Mouse (Mus musculus) limb, embryonic 11.5 days (tissue): Measurements from ENCODE around the gene Asic2. TPM values are rescaled to one million over a fixed set of nuclear protein-coding genes. Genes with fewer than 3 reads are reported as not detected.

Source experiments
- ATAC-seq: fragments of 200-750 bp; cut with Nextera tagmentation; 2 replicates; pipeline ENCODE4 v1.8.0; 2017; ENCODE audit warnings: low read depth; ENCODE audit not compliant: insufficient number of reproducible peaks, low FRiP score, low TSS enrichment
- DNase-seq: peaks from one replicate; pipeline ENCODE4 v3.0.0-alpha.2; 2015; ENCODE audit warnings: low spot score
- H3K27ac ChIP-seq: fragments of 300-500 bp; sonication (generic); replicated peaks from 2 replicates; pipeline ENCODE4 v1.5.1; 2014; ENCODE audit warnings: low read depth, mild to moderate bottlenecking, low read length
- H3K27me3 ChIP-seq: fragments of 300-500 bp; sonication (generic); 2 replicates; pipeline ENCODE4 v1.6.1; 2014; ENCODE audit warnings: mild to moderate bottlenecking, low read length, mixed read lengths; ENCODE audit not compliant: control insufficient read depth, insufficient read depth
- H3K36me3 ChIP-seq: fragments of 300-500 bp; sonication (generic); 2 replicates; pipeline ENCODE4 v1.6.1; 2014; ENCODE audit warnings: mild to moderate bottlenecking, low read length, moderate library complexity, mixed read lengths; ENCODE audit not compliant: control insufficient read depth, insufficient read depth
- H3K4me1 ChIP-seq: fragments of 300-500 bp; sonication (generic); 2 replicates; pipeline ENCODE4 v1.6.1; 2014; ENCODE audit warnings: low read length, mixed read lengths; ENCODE audit not compliant: control insufficient read depth, insufficient read depth
- H3K4me2 ChIP-seq: fragments of 300-500 bp; sonication (generic); 2 replicates; pipeline ENCODE4 v1.6.1; 2014; ENCODE audit warnings: low read depth, mild to moderate bottlenecking, moderate library complexity; ENCODE audit not compliant: severe bottlenecking
- H3K4me3 ChIP-seq: fragments of 300-500 bp; sonication (generic); 2 replicates; pipeline ENCODE4 v1.5.1; 2014; ENCODE audit warnings: low read depth, low read length
- H3K9ac ChIP-seq: fragments of 300-500 bp; sonication (generic); 2 replicates; pipeline ENCODE4 v1.6.1; 2014; ENCODE audit warnings: mild to moderate bottlenecking, low read length
- H3K9me3 ChIP-seq: fragments of 300-500 bp; sonication (generic); 2 replicates; pipeline ENCODE4 v1.6.1; 2016; ENCODE audit warnings: low read length; ENCODE audit not compliant: control insufficient read depth
- WGBS: fragments of 180-500 bp; shearing (Covaris S2); extraction: QIAGEN DNeasy Blood & Tissue Kit; methylation state at CpG from one replicate; pipeline ENCODE4 v1.1.7; 2014; 5-methylcytosine and 5-hydroxymethylcytosine counted together
- polyA plus RNA-seq: library from polyadenylated mRNA; unstranded; fragments of >200 nt; fragmentation: Nextera tagmentation; extraction: Ambion mirVana; gene quantifications from 2 replicates; pipeline ENCODE4 v1.2.1, GENCODE M21; 2014

Gene Asic2
- polyA plus RNA-seq, 1 experiment from 2014 or later, result 0.27 TPM

GRCm38 (mm10) chr11:81937516-81937915 lies 30.7 kb downstream of the Asic2 start:
- ATAC-seq, result no peak
- Histone ChIP-seq H3K9ac (no peak overlapping the region), H3K4me3 (no peak overlapping the region), H3K27ac (no peak overlapping the region), H3K27me3 (no peaks in the 10 kb centered on the region), H3K9me3 (no peaks in the 10 kb centered on the region), H3K4me1 (no peaks in the 10 kb centered on the region), H3K4me2 (no peak overlapping the region), H3K36me3 (no peaks in the 10 kb centered on the region)
- DNase-seq, result no peak
- 90% methylated on average over 1 of the region's 1 CpGs for WGBS

GRCm38 (mm10) chr11:81926393-81926792 lies 41.9 kb downstream of the Asic2 start:
- Histone ChIP-seq H3K27me3 (no peaks in the 10 kb centered on the region), H3K27ac (no peak overlapping the region), H3K4me2 (no peak overlapping the region), H3K4me1 (no peaks in the 10 kb centered on the region), H3K4me3 (no peak overlapping the region), H3K36me3 (no peaks in the 10 kb centered on the region), H3K9me3 (no peaks in the 10 kb centered on the region), H3K9ac (no peak overlapping the region)
- ATAC-seq, result no peak
- no peak for DNase-seq

DNA sequence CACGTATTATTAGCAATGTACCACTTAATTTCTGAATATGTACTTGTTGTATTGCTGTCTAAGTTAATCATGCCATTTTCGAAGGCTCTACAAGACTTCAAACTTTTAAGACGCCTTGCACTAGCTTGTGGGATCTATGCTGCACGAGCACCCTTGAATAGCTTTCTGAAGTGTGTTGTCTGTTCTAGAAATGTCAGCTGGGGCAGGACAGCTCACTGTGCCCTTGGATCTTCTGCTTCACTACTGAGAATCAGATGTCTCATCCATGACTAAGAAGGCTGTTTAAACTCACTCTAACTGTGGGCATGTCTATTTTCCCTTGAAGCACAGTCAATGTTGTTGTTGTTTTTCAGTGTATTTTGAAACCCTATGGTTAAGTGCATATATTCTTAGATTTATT lies 44.6 kb downstream of the Asic2 start:
- Histone ChIP-seq H3K36me3 (no peaks in the 10 kb centered on the region), H3K9ac (no peak overlapping the region), H3K4me3 (no peak overlapping the region), H3K27me3 (no peaks in the 10 kb centered on the region), H3K4me1 (no peaks in the 10 kb centered on the region), H3K27ac (no peak overlapping the region), H3K4me2 (no peak overlapping the region), H3K9me3 (no peaks in the 10 kb centered on the region)
- DNase-seq (no peak), ATAC-seq (no peak)
- 95% methylated on average over 4 of the region's 4 CpGs for WGBS

GRCm38 (mm10) chr11:81923096-81923495 lies 45.2 kb downstream of the Asic2 start:
- WGBS, result 94% methylated on average over 2 of the region's 2 CpGs
- DNase-seq (no peak), ATAC-seq (no peak)
- H3K27me3 ChIP-seq, result no peaks in the 10 kb centered on the region
- no peaks in the 10 kb centered on the region for H3K36me3 ChIP-seq
- H3K4me3 ChIP-seq, result no peak overlapping the region
- H3K4me2 ChIP-seq, result no peak overlapping the region
- no peaks in the 10 kb centered on the region for H3K9me3 ChIP-seq
- no peak overlapping the region for H3K9ac ChIP-seq
- H3K27ac ChIP-seq, result no peak overlapping the region
- H3K4me1 ChIP-seq, result no peaks in the 10 kb centered on the region

DNA sequence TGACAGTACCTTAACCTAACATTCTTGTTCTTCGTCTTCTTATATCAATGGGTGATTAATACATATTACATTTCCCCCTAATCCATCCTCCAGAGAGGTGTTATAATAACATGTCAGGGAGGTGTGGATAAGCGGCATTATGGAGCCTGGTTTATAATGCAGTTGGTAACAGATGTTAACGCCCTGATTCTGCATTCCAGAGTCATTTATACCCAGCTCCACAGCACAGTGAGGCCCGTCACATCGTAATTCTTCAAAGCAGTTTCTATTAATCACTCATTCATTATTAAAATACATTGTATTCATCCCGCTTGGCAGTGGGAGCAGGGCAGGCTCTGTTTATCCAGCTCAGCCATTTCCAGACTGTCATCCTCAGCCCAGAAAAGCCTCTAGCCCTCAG lies 52.8 kb downstream of the Asic2 start:
- H3K27me3 ChIP-seq, result no peaks in the 10 kb centered on the region
- WGBS, result 52% methylated on average over 6 of the region's 6 CpGs
- H3K27ac ChIP-seq, result no peak overlapping the region
- H3K4me1 ChIP-seq, result no peaks in the 10 kb centered on the region
- peak; percentile 21 for DNase-seq
- no peaks in the 10 kb centered on the region for H3K9me3 ChIP-seq
- no peak overlapping the region for H3K4me3 ChIP-seq
- H3K36me3 ChIP-seq, result no peaks in the 10 kb centered on the region
- ATAC-seq, result no peak
- no peak overlapping the region for H3K4me2 ChIP-seq
- no peak overlapping the region for H3K9ac ChIP-seq

GRCm38 (mm10) chr11:81913071-81913470 lies 55.2 kb downstream of the Asic2 start:
- no peak for DNase-seq
- Histone ChIP-seq H3K36me3 (no peaks in the 10 kb centered on the region), H3K9ac (no peak overlapping the region), H3K9me3 (no peaks in the 10 kb centered on the region), H3K4me3 (no peak overlapping the region), H3K4me1 (no peaks in the 10 kb centered on the region), H3K27me3 (no peaks in the 10 kb centered on the region), H3K27ac (no peak overlapping the region), H3K4me2 (no peak overlapping the region)
- WGBS, result 78% methylated on average over 4 of the region's 4 CpGs
- no peak for ATAC-seq

DNA sequence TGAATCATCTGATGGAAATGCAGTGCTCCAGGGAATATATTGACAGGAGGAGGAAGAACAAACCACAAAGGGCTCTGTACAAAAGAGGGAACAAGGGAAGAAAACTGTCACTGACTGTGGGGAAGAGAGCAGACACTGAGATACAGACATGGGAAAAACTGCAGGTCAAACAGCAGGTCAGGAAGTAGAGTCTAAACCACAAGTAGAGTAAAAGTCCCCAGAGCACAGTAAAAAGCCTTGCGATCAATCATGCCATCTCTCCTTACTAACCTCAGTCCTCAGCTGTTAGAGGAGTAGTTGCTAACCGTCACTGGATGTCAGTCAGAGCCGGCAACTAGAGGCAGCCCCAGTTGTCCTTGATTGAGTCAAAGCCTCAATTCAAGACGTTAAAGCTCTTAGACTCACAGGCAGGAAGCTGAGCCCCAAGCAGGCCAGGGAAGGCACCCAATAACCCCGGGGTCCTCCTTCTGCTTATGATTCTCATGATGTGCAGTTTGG lies 58.8 kb downstream of the Asic2 start:
- no peaks in the 10 kb centered on the region for H3K4me1 ChIP-seq
- no peak overlapping the region for H3K9ac ChIP-seq
- DNase-seq, result no peak
- no peaks in the 10 kb centered on the region for H3K9me3 ChIP-seq
- no peak for ATAC-seq
- H3K4me3 ChIP-seq, result no peak overlapping the region
- H3K4me2 ChIP-seq, result no peak overlapping the region
- H3K27me3 ChIP-seq, result no peaks in the 10 kb centered on the region
- no peak overlapping the region for H3K27ac ChIP-seq
- H3K36me3 ChIP-seq, result no peaks in the 10 kb centered on the region
- WGBS, result 56% methylated on average over 5 of the region's 5 CpGs

DNA sequence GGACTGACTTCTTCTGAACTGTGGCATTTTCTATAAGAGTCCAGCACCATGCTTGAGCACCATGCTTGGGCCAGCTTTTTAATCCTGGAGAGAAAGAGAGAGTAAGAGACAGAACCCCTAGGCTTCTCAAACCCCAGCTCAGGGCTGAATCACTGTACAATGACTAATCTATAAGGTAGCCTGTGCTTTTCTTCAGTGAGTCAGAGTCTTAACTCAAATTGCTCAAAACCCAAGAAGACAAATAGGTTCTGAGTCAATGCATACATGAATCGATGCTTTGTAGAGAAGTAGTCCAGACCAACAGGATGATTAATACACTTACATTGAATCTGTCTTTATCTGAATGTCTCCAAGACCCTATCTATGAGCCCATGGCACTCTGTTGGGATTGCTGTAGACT lies 59.5 kb downstream of the Asic2 start:
- WGBS, result 90% methylated on average over 1 of the region's 1 CpGs
- Histone ChIP-seq H3K36me3 (no peaks in the 10 kb centered on the region), H3K9ac (no peak overlapping the region), H3K4me1 (no peaks in the 10 kb centered on the region), H3K4me3 (no peak overlapping the region), H3K27ac (no peak overlapping the region), H3K9me3 (no peaks in the 10 kb centered on the region), H3K27me3 (no peaks in the 10 kb centered on the region), H3K4me2 (no peak overlapping the region)
- ATAC-seq (no peak), DNase-seq (no peak)

- H3K9ac ChIP-seq, result no peak overlapping the region
- H3K9me3 ChIP-seq, result no peaks in the 10 kb centered on the region
- ATAC-seq (no peak), DNase-seq (no peak)
- no peak overlapping the region for H3K4me3 ChIP-seq
- H3K27me3 ChIP-seq, result no peaks in the 10 kb centered on the region
- H3K36me3 ChIP-seq, result no peaks in the 10 kb centered on the region
- H3K27ac ChIP-seq, result no peak overlapping the region
- no peak overlapping the region for H3K4me2 ChIP-seq
- H3K4me1 ChIP-seq, result 0 out of 2 replicates have a peak, but pooled peaks cover 3% of the 10 kb centered on the region
These were observed 65.9 kb downstream of the Asic2 start for GRCm38 (mm10) chr11:81902318-81902717.
